Mouse (Mus musculus): ENCODE data around the gene Cfap97d1.
"Not testable (repeated sequence)": the region's sequence is repeated elsewhere in the genome, so short reads cannot be mapped to it uniquely, and the experiment has no call there.

Gene Cfap97d1

DNA sequence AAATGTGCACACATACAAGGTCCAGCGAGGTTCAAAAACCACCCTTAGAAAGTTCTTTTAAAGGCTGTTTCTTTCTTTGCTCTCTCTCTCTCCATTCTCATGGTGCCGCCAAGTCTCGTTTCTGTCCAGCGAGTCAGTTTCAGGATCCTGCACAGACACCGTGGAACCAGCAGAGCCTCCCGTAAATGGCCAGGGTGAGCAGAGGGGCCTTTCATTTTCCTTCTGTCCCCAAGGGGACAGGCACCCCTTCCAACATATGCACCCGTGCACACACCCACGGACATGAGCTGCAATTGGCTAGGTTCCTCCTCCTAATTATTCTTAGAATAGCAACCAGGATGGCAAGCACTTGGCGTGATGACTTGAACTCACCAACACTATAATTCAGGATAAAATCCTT, 10.6 kb upstream of the Cfap97d1 start:
- no peak for DNase-seq (ENCODE audit: low spot score in 2 of 2)

- DNase-seq (ENCODE audit: low spot score in 2 of 2), result no peak
These were observed 9.9 kb upstream of the Cfap97d1 start for GRCm38 (mm10) chr11:101974181-101974580.

DNA sequence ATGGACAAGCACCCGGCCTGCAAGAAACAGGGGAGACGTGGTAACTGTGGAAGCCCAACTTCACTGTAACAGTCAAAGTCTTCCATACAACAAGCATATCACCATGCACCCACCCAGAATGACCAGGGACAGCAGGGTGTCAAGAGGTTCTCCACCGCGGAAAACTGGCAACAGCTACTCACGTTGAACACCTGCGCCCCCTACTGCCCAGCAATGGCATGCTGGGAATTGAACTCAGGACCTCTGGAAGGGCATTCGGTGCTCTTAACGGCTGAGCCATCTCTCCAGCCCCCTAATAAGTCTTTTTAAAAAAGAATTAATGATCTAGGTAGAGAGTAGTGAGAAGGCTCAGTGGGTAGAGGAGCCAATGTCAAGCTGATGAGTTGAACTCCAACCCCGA, 9.2 kb upstream of the Cfap97d1 start:
- DNase-seq (ENCODE audit: low spot score in 2 of 2), result no peak

DNA sequence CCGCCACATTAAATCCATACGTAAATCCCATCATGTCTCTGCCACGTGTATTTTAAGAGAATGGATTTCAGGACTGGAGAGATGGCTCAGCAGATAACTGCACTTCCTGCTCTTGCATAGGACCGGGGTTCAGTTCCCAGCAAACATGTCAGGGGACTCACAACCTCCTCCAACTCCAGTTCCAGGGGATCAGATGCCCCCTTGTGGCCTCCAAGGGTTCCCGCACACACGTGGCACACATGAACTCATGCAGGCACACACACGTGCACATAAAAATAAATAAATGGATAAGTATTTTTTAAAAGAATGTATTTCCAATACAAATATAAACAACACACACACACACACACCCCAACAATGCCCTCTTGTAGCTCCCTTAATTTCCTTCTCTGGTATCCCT, 7.1 kb upstream of the Cfap97d1 start:
- no peak for DNase-seq (ENCODE audit: low spot score in 2 of 2)

- no peak for DNase-seq (ENCODE audit: low spot score in 2 of 2)
These were observed 4.9 kb upstream of the Cfap97d1 start for GRCm38 (mm10) chr11:101979140-101979539.

- no peak for DNase-seq (ENCODE audit: low spot score in 2 of 2)
These were observed 3.4 kb upstream of the Cfap97d1 start for GRCm38 (mm10) chr11:101980603-101981157.

- no peak for DNase-seq (ENCODE audit: low spot score in 2 of 2)
These were observed 2.2 kb upstream of the Cfap97d1 start for GRCm38 (mm10) chr11:101981850-101982249.

DNA sequence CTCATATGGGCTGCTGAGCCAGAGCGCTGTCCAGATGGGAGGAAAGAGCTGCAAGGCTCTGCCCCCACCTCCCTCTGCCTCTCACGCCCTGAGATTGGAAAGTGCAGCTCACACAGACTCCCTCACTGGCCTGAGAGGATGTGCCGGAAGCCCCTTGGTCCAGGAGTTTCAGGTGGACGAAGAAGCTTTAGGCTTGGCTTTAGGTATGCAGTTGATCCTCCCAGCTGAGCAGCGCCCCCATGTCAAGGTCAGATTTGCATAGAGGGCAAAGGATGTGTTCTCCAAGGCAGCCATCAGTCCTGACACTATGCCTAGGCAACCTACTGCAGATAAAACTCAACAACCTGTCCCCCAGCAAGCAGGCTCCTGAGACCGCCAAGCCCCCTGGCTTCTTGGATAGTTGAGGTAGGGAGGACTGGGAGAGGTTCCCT, 1.1 kb upstream of the Cfap97d1 start:
- no peak for DNase-seq (ENCODE audit: low spot score in 2 of 2)

DNA sequence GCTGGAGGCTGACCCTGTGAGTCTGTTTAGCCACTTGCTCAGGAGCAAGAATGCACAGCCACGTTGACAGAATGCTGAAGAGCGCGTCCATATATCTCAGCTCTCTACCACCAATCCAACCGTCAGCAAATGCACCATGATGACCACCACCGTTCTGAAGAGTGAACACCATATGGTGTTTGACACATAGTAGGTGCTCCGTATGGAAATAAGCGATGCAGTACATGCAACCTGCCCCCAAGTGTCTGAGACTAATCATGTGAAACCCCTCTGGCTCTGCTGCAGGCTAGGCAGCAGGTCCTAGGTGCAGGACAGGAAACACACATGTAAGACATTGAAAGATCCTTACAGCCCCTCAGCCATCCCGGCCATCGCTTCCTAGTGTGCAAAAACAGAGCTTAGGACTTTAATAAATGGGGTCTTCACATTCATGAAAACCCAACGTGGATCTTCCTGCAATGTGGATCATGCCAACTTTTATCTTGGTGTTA, 603 bp upstream of the Cfap97d1 start:
- DNase-seq (ENCODE audit: low spot score in 2 of 2), result no peak

DNA sequence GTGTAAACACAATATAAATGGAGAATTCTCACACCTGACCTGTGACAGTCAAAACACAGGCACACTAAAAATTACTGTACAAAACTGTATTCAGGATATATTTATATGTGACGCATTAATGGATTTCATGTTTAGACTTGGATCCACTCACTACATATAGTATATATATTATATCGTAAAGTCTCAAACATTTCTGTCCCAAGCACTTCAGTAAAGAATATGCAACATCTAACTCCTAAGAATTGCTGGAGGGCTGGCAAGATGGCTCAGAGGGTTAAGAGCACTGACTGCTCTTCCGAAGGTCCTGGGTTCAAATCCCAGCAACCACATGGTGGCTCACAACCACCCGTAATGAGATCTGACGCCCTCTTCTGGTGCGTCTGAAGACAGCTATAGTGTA, 1.4 kb downstream of the Cfap97d1 start:
- not testable (repeated sequence) for DNase-seq (ENCODE audit: low spot score in 2 of 2)

DNA sequence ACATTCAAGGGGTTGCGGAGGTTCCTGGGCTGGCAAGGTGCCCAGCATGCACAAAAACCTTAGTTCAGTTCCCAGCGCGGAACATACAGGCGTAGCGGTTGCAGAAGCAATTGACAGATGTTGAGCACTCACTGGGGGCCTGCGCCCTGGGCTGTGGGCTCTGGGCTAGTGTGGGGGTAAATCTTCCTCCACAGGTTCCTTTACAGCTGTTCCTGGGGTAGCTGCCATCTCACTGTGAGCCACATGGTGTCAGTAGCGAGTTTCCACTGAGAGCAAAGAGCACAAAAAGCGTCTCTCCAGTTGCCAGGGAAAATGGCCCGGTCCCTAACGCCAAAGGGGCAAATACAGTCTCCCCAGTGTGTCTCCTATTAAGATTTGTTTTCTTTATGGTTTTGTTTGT, 1.9 kb downstream of the Cfap97d1 start:
- peak; percentile 79 to 83 for DNase-seq (ENCODE audit: low spot score in 2 of 2)

- DNase-seq (ENCODE audit: low spot score in 2 of 2), result no peak
These were observed 2.8 kb downstream of the Cfap97d1 start, which contains the start of gene Dusp3 for GRCm38 (mm10) chr11:101986913-101987312. TSS of gene Dusp3 (minus strand) at chr11:101987013.

- no peak for DNase-seq (ENCODE audit: low spot score in 2 of 2)
These were observed 6.2 kb downstream of the Cfap97d1 start for GRCm38 (mm10) chr11:101990244-101990643.

- no peak for DNase-seq (ENCODE audit: low spot score in 2 of 2)
These were observed 7.7 kb downstream of the Cfap97d1 start for GRCm38 (mm10) chr11:101991813-101992212.

GRCm38 (mm10) chr11:101992411-101992810, 8.3 kb downstream of the Cfap97d1 start:
- DNase-seq (ENCODE audit: low spot score in 2 of 2), result no peak

- DNase-seq (ENCODE audit: low spot score in 2 of 2), result no peak
These were observed 10.0 kb downstream of the Cfap97d1 start for GRCm38 (mm10) chr11:101994100-101994499.

DNA sequence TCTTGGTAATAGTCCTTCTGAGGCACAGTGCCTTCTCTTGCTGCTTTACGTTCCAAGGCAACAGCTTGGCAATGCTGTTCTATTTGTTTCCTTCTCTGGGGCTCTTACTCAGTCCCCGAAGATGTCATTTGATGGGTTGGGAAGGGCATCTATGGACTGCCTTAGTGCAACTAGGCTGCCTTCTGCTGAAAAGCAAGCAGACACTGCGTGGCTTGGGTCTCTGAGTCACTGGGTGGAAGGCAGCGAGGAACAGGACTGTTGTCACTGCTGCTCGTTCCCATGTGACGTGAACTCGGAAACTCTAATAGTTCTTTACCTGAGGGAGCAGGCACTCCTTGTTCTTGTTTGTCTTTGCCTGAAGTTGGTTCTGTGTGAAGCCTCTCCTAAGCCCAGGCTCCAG, 11.9 kb downstream of the Cfap97d1 start:
- no peak for DNase-seq (ENCODE audit: low spot score in 2 of 2)

- no peak for DNase-seq (ENCODE audit: low spot score in 2 of 2)
These were observed 14.2 kb downstream of the Cfap97d1 start for GRCm38 (mm10) chr11:101998258-101998657.

GRCm38 (mm10) chr11:101999466-101999865, 15.4 kb downstream of the Cfap97d1 start:
- DNase-seq (ENCODE audit: low spot score in 2 of 2), result no peak

DNA sequence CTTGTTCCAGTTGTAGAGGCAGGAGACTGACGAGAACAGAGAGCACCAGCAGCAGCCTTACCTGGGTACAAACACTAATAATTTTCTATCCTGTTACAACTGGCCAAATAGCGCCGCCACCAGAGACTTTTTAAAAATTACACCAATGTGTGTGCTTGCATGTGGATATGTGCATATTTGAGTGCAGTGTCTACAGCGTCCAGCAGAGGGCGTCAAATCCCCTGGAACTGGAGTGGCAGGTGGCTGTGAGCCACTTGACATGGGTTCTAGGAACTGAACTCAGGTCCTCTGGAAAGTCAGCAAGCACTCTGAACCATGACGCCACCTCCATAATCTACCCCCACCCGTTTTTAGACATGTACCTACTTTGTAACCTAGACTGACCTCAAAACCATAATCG, 20.2 kb downstream of the Cfap97d1 start:
- DNase-seq (ENCODE audit: low spot score in 2 of 2), result no peak

DNA sequence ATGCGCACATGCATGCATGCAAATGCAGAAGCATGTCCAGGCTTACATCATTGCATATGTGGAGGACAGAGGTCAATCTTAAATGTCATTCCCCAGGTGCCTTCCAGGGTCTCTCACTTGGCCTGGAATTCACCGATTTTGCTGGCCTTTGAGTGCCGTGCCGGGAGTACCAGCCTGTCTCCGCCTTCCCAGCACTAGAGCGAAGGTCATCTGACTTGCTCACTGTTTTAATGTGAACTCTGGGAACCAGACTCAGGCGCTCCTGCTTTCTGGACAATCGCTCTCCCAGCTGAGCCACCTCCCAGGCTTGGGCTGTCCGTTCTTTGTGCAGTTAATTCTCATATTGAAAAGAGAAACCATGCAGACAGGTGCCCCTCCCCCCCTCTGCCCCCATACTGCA, 22.2 kb downstream of the Cfap97d1 start:
- no peak for DNase-seq (ENCODE audit: low spot score in 2 of 2)

DNA sequence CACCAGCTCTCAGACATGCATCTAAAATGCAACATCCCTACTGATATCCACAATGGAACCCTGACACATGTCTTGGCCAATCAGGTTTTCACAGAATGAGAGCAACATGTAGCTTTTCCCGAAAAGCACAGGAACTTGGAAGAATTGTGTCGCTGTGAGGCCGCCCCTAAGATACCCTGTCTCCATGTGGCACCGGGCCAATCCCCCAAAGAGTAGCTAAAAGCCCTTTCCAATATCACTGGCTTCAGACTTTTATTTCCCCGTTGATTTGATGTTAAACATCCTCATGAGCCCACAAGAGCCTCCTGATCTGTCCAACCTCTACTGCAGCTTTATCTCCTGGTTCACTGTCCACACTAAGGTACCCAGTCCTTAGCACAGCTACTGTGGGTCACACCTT, 22.6 kb downstream of the Cfap97d1 start:
- no peak for DNase-seq (ENCODE audit: low spot score in 2 of 2)

DNA sequence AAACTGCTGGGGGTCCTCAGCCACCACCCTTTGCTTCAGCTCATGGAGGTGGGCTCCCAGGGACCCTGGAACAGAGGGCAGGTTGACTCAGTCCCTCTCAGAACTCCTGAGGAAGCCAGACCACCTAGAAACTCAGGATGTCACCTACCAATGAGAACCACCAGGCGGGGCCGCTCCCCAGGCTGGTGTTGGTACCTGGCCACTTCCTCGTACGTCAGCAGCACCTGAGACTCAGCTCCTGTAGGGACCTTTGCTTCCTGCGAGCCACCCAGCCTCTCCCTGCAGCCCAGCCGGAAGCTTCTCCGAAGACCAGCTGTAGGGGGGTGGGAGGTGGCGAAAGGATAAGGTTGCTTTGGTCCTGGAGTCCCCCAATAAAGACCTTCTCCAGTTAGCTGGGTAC, 24.3 kb downstream of the Cfap97d1 start:
- no peak for DNase-seq (ENCODE audit: low spot score in 2 of 2)

Measured in urinary bladder, postnatal 36 days (tissue).